Mouse (Mus musculus): ENCODE measurements around the gene Hc. TPM values are rescaled to one million over a fixed set of nuclear protein-coding genes. Genes with fewer than 3 reads are reported as not detected.
A peak's percentile ranks its signal among the peaks of the same experiment; 100 is the strongest.

Gene Hc
- total RNA-seq (2021): under 1 TPM; 0.37 to 0.45 TPM
- long read RNA-seq, experiment 1: 0 reads
- long read RNA-seq, experiment 2: 0 reads

GRCm38 (mm10) chr2:35061338-35061737, at the start of gene Hc:
Gene Hc (minus strand): TSS chr2:35061438.
- Histone ChIP-seq H3K27ac (no peak within 1 kb of the TSS), H3K4me3 (no peak within 1 kb of the TSS)
- DNase-seq (ENCODE audit: extremely low spot score in 1 of 2, low spot score in 2 of 2): no peak
- intact Hi-C loops (cut with DNase I): no loop called here
- no peak for TF ChIP-seq CTCF (IDR thresholded peaks at IDR 0.05)

GRCm38 (mm10) chr2:35110521-35110920, 49.3 kb upstream of the Hc start:
- intact Hi-C loops (cut with DNase I): no loop called here
- DNase-seq (ENCODE audit: extremely low spot score in 1 of 2, low spot score in 2 of 2): no peak
- Histone ChIP-seq H3K27ac (no peak overlapping the region), H3K4me3 (no peak overlapping the region)
- TF ChIP-seq CTCF (IDR thresholded peaks at IDR 0.05): no peak

- peak overlapping the region; percentile 94 for H3K27ac ChIP-seq
- DNase-seq (ENCODE audit: extremely low spot score in 1 of 2, low spot score in 2 of 2): no peak
- no peak for TF ChIP-seq CTCF (IDR thresholded peaks at IDR 0.05)
- peak overlapping the region; percentile 83 for H3K4me3 ChIP-seq
- intact Hi-C loops (cut with DNase I): loop anchor here (1.0 to 5.0 kb wide), 3 partner anchors 65 to 283 kb away; partner anchors contain the start of gene Fbxw2
Observed at GRCm38 (mm10) chr2:35109924-35110304, 48.7 kb upstream of the Hc start.

GRCm38 (mm10) chr2:35109141-35109923, 48.1 kb upstream of the Hc start, which contains the start of gene Cntrl:
Gene Cntrl (plus strand): TSS chr2:35109492.
- peak; percentile 90 to 91 for DNase-seq (ENCODE audit: extremely low spot score in 1 of 2, low spot score in 2 of 2)
- Histone ChIP-seq H3K4me3 (peak within 1 kb of the TSS; percentile 83), H3K27ac (peak within 1 kb of the TSS; percentile 94)
- TF ChIP-seq CTCF (IDR thresholded peaks at IDR 0.05): no peak
- intact Hi-C loops (cut with DNase I): loop anchor here (1.0 to 5.0 kb wide), 3 partner anchors 64 to 282 kb away; partner anchors contain the start of gene Fbxw2

- Histone ChIP-seq H3K4me3 (peak overlapping the region; percentile 83), H3K27ac (peak overlapping the region; percentile 94)
- intact Hi-C loops (cut with DNase I): loop anchor here (1.0 to 5.0 kb wide), 3 partner anchors 63 to 281 kb away; partner anchors contain the start of gene Fbxw2
- DNase-seq (ENCODE audit: extremely low spot score in 1 of 2, low spot score in 2 of 2): peak; percentile 31 to 36
- peak; percentile 65 for TF ChIP-seq CTCF (IDR thresholded peaks at IDR 0.05)
Observed at GRCm38 (mm10) chr2:35108712-35109111, 47.5 kb upstream of the Hc start.

- peak in 1 of 2 experiments; percentile 11 for DNase-seq (ENCODE audit: extremely low spot score in 1 of 2, low spot score in 2 of 2)
- Histone ChIP-seq H3K4me3 (no peak overlapping the region), H3K27ac (no peak overlapping the region)
- intact Hi-C loops (cut with DNase I): loop anchor here (5.0 kb wide), 1 partner anchor 281 kb away; the partner anchor contains the start of gene Fbxw2
- peak; percentile 55 for TF ChIP-seq CTCF (IDR thresholded peaks at IDR 0.05)
Observed at GRCm38 (mm10) chr2:35107984-35108635, 46.9 kb upstream of the Hc start.

- intact Hi-C loops (cut with DNase I): loop anchor here (5.0 kb wide), 1 partner anchor 278 kb away; the partner anchor contains the start of gene Fbxw2
- no peak for DNase-seq (ENCODE audit: extremely low spot score in 1 of 2, low spot score in 2 of 2)
- Histone ChIP-seq H3K27ac (no peak overlapping the region), H3K4me3 (no peak overlapping the region)
- TF ChIP-seq CTCF (IDR thresholded peaks at IDR 0.05): no peak
Observed at GRCm38 (mm10) chr2:35104843-35105242, 43.6 kb upstream of the Hc start.

GRCm38 (mm10) chr2:35103558-35103957, 42.3 kb upstream of the Hc start:
- no peak overlapping the region for H3K4me3 ChIP-seq
- intact Hi-C loops (cut with DNase I): no loop called here
- no peak for DNase-seq (ENCODE audit: extremely low spot score in 1 of 2, low spot score in 2 of 2)
- no peak for TF ChIP-seq CTCF (IDR thresholded peaks at IDR 0.05)
- no peak overlapping the region for H3K27ac ChIP-seq

GRCm38 (mm10) chr2:35102777-35103176, 41.5 kb upstream of the Hc start:
- no peak for DNase-seq (ENCODE audit: extremely low spot score in 1 of 2, low spot score in 2 of 2)
- Histone ChIP-seq H3K27ac (no peak overlapping the region), H3K4me3 (no peak overlapping the region)
- TF ChIP-seq CTCF (IDR thresholded peaks at IDR 0.05): no peak
- intact Hi-C loops (cut with DNase I): no loop called here

GRCm38 (mm10) chr2:35101443-35101842, 40.2 kb upstream of the Hc start, which contains the start of gene AI182371:
Gene AI182371 (minus strand): TSS chr2:35101543.
- no peak for TF ChIP-seq CTCF (IDR thresholded peaks at IDR 0.05)
- H3K27ac ChIP-seq: no peak within 1 kb of the TSS
- no peak for DNase-seq (ENCODE audit: extremely low spot score in 1 of 2, low spot score in 2 of 2)
- intact Hi-C loops (cut with DNase I): no loop called here
- H3K4me3 ChIP-seq: no peak within 1 kb of the TSS

GRCm38 (mm10) chr2:35100529-35100928, 39.3 kb upstream of the Hc start:
- no peak for DNase-seq (ENCODE audit: extremely low spot score in 1 of 2, low spot score in 2 of 2)
- no peak overlapping the region for H3K27ac ChIP-seq
- no peak overlapping the region for H3K4me3 ChIP-seq
- intact Hi-C loops (cut with DNase I): no loop called here
- TF ChIP-seq CTCF (IDR thresholded peaks at IDR 0.05): no peak

GRCm38 (mm10) chr2:35087418-35087817, 26.2 kb upstream of the Hc start:
- H3K27ac ChIP-seq: no peak overlapping the region
- H3K4me3 ChIP-seq: no peak overlapping the region
- no peak for TF ChIP-seq CTCF (IDR thresholded peaks at IDR 0.05)
- no peak for DNase-seq (ENCODE audit: extremely low spot score in 1 of 2, low spot score in 2 of 2)
- intact Hi-C loops (cut with DNase I): no loop called here
